Mouse (Mus musculus) testis, postnatal 14 days (tissue): ENCODE results near the gene Ino80b.

Experiments used
- DNase-seq: peaks from one replicate; pipeline ENCODE4 v3.0.0; 2021; ENCODE audit warnings: low spot score

The Ino80b gene

GRCm38 (mm10) chr6:83140044-83140443 lies 14.8 kb upstream of the Ino80b start:
- DNase-seq: no peak

- no peak for DNase-seq
Measured at GRCm38 (mm10) chr6:83138056-83138455, 12.8 kb upstream of the Ino80b start.

- DNase-seq: peak; percentile 84
Measured at GRCm38 (mm10) chr6:83137576-83137950, 12.3 kb upstream of the Ino80b start.

GRCm38 (mm10) chr6:83136881-83137575 lies 11.8 kb upstream of the Ino80b start:
- DNase-seq: peak; percentile 59

GRCm38 (mm10) chr6:83136291-83136880 lies 11.2 kb upstream of the Ino80b start:
- DNase-seq: no peak

- no peak for DNase-seq
Measured at GRCm38 (mm10) chr6:83135571-83136161, 10.4 kb upstream of the Ino80b start.

- no peak for DNase-seq
Measured at GRCm38 (mm10) chr6:83134951-83135513, 9.8 kb upstream of the Ino80b start, which contains the start of gene Rtkn. Gene Rtkn (plus strand): TSS chr6:83135463.

- no peak for DNase-seq
Measured at GRCm38 (mm10) chr6:83134226-83134625, 9.0 kb upstream of the Ino80b start.

- DNase-seq: no peak
Measured at GRCm38 (mm10) chr6:83132176-83132919, 7.1 kb upstream of the Ino80b start.

GRCm38 (mm10) chr6:83131469-83132034 lies 6.3 kb upstream of the Ino80b start:
- no peak for DNase-seq

GRCm38 (mm10) chr6:83127419-83127818 lies 2.2 kb upstream of the Ino80b start:
- no peak for DNase-seq

GRCm38 (mm10) chr6:83124851-83125312 lies 349 bp downstream of the Ino80b start:
- DNase-seq: peak; percentile 90

GRCm38 (mm10) chr6:83122961-83123360 lies 2.3 kb downstream of the Ino80b start:
- DNase-seq: no peak

GRCm38 (mm10) chr6:83121863-83122710 lies 3.1 kb downstream of the Ino80b start:
- DNase-seq: no peak

GRCm38 (mm10) chr6:83120930-83121862 lies 4.0 kb downstream of the Ino80b start, which contains the start of gene Wbp1:
Gene Wbp1 (minus strand): TSS chr6:83121559.
- DNase-seq: peak; percentile 97

GRCm38 (mm10) chr6:83119734-83120051 lies 5.5 kb downstream of the Ino80b start:
- no peak for DNase-seq

GRCm38 (mm10) chr6:83118825-83119733 lies 6.2 kb downstream of the Ino80b start:
- DNase-seq: no peak

GRCm38 (mm10) chr6:83118369-83118768 lies 6.9 kb downstream of the Ino80b start:
- DNase-seq: no peak

GRCm38 (mm10) chr6:83117616-83118015 lies 7.6 kb downstream of the Ino80b start:
- DNase-seq: peak; percentile 12
